ENCODE assay signal across 10 mouse cellular contexts in genomic region chr5:58736610-58737009, GRCm38 (mm10).
DNase-seq lines count a peak whose midpoint lies in the region; ATAC-seq and TF ChIP-seq lines count a peak whose summit lies in the region.
"Had no signal": no experiment of that assay in that cellular context is flagged by ENCODE, and none has a peak within 500 bp of the region (broad histone marks: within the 10 kb centered on the region; RNA-seq: fewer than 3 reads in every experiment).

No protein-coding gene starts in this region.

- WGBS in kidney, postnatal 0 days: 43% methylated on average over 9 of the region's 9 CpGs
- 50% methylated on average over 9 of the region's 9 CpGs for WGBS in kidney, embryonic 16.5 days

- no peaks in the 10 kb centered on the region for H3K9me3 ChIP-seq in kidney, postnatal 0 days (replicated peaks; ENCODE audit: low read length)
- H3K9me3 ChIP-seq in kidney, embryonic 16.5 days (ENCODE audit: low read length): no peaks in the 10 kb centered on the region
- H3K9me3 ChIP-seq: midbrain, embryonic 12.5 days had no signal

- H3K36me3 ChIP-seq in kidney, postnatal 0 days (ENCODE audit: insufficient read depth, low read length): no peaks in the 10 kb centered on the region
- H3K36me3 ChIP-seq in kidney, embryonic 16.5 days (ENCODE audit: insufficient read depth, low read length): no peaks in the 10 kb centered on the region
- H3K36me3 ChIP-seq: midbrain, embryonic 12.5 days had no signal

- TF ChIP-seq CTCF in kidney, postnatal 0 days (IDR thresholded peaks at IDR 0.05; ENCODE audit: low read depth): peak; percentile 86
- TF ChIP-seq CTCF in Patski (IDR thresholded peaks at IDR 0.05): peak; percentile 73

- POLR2A ChIA-PET in Patski (lab: Charles Lee): no interaction called here

- H3K27ac ChIP-seq in kidney, postnatal 0 days: no peak overlapping the region
- no peak overlapping the region for H3K27ac ChIP-seq in kidney, embryonic 16.5 days (ENCODE audit: low read length)
- H3K27ac ChIP-seq: midbrain, embryonic 12.5 days had no signal

- H3K4me1 ChIP-seq in kidney, postnatal 0 days (replicated peaks; ENCODE audit: insufficient read depth, low read length): no peaks in the 10 kb centered on the region
- no peaks in the 10 kb centered on the region for H3K4me1 ChIP-seq in kidney, embryonic 16.5 days (ENCODE audit: insufficient read depth, low read length)
- H3K4me1 ChIP-seq: midbrain, embryonic 12.5 days had no signal

- CTCF ChIA-PET in Patski (lab: Charles Lee): interaction anchor here (0.7 to 1.6 kb wide), 5 partner anchors 13 to 1033 kb away, joined by 3 to 6 read pairs (median 4); partner anchors contain the start of gene Pcdh7

- no peak overlapping the region for H3K4me2 ChIP-seq in kidney, postnatal 0 days (ENCODE audit: low read length)
- H3K4me2 ChIP-seq in kidney, embryonic 16.5 days (replicated peaks; ENCODE audit: low read depth, low read length): no peak overlapping the region
- H3K4me2 ChIP-seq: midbrain, embryonic 12.5 days had no signal

- no peaks in the 10 kb centered on the region for H3K27me3 ChIP-seq in kidney, postnatal 0 days (ENCODE audit: insufficient read depth, low read length)
- no peaks in the 10 kb centered on the region for H3K27me3 ChIP-seq in kidney, embryonic 16.5 days (ENCODE audit: insufficient read depth, low read length)
- H3K27me3 ChIP-seq in Patski: peaks cover 58% of the 10 kb centered on the region
- H3K27me3 ChIP-seq: midbrain, embryonic 12.5 days had no signal

- H3K4me3 ChIP-seq in kidney, postnatal 0 days (replicated peaks; ENCODE audit: low read depth, low read length): no peak overlapping the region
- no peak overlapping the region for H3K4me3 ChIP-seq in kidney, embryonic 16.5 days (ENCODE audit: low read length)
- H3K4me3 ChIP-seq: erythroblast, embryonic 14.5 days; midbrain, embryonic 12.5 days had no signal

- peak; percentile 54 for DNase-seq in kidney, postnatal 0 days (ENCODE audit: low spot score)
- peak; percentile 17 for DNase-seq in Patski (ENCODE audit: low read depth, low spot score)
- DNase-seq in cerebellum, postnatal 14 days: peak; percentile 82 to 88
- DNase-seq in heart, adult 8-10 months (ENCODE audit: low spot score): peak; percentile 46
- peak; percentile 20 to 70 for DNase-seq in left cerebral cortex, adult 8-10 months (ENCODE audit: low spot score in 2 of 2)
- DNase-seq in right cerebral cortex, adult 2 months (ENCODE audit: low spot score in 2 of 2): peak; percentile 76 to 79

- no peak for ATAC-seq in kidney, postnatal 0 days (replicated peaks; ENCODE audit: low FRiP score, low read depth)
- ATAC-seq in kidney, embryonic 16.5 days (ENCODE audit: low FRiP score, low TSS enrichment): no peak
- peak; percentile 73 for ATAC-seq in Patski
- ATAC-seq in inflammation-experienced regulatory T-cells, adult 6 months: no peak

- in situ Hi-C loops in Patski (cut with MboI; ENCODE audit: low pct_unique_long_range_greater_than_20kb): no loop called here

- no peak overlapping the region for H3K9ac ChIP-seq in kidney, postnatal 0 days (ENCODE audit: low read depth, low read length)
- no peak overlapping the region for H3K9ac ChIP-seq in kidney, embryonic 16.5 days (replicated peaks; ENCODE audit: low read length)
- H3K9ac ChIP-seq: midbrain, embryonic 12.5 days had no signal

Comparison
In these comparisons a context has a peak if more than half of its experiments do, and no peak if none do; other contexts are left out.
1. DNase-seq: peak in every context shown above with its lines; median percentile 85 in cerebellum, postnatal 14 days; 78 in right cerebral cortex, adult 2 months; 54 in kidney, postnatal 0 days; 46 in heart, adult 8-10 months; 45 in left cerebral cortex, adult 8-10 months; 17 in Patski.